Mouse (Mus musculus): ENCODE measurements around the gene Arhgap32.

Gene Arhgap32

GRCm38 (mm10) chr9:32257365-32257764, 141.4 kb downstream of the Arhgap32 start:
- no peak for DNase-seq (ENCODE audit: low read depth)

GRCm38 (mm10) chr9:32257882-32258281, 141.9 kb downstream of the Arhgap32 start:
- peak; percentile 14 for DNase-seq (ENCODE audit: low read depth)

GRCm38 (mm10) chr9:32271896-32272444, 156.0 kb downstream of the Arhgap32 start:
- DNase-seq (ENCODE audit: low read depth): peak; percentile 88

GRCm38 (mm10) chr9:32278052-32278451, 162.1 kb downstream of the Arhgap32 start:
- DNase-seq (ENCODE audit: low read depth): no peak

GRCm38 (mm10) chr9:32279789-32280188, 163.9 kb downstream of the Arhgap32 start:
- DNase-seq (ENCODE audit: low read depth): no peak

GRCm38 (mm10) chr9:32280456-32280855, 164.5 kb downstream of the Arhgap32 start:
- DNase-seq (ENCODE audit: low read depth): no peak

- DNase-seq (ENCODE audit: low read depth): no peak
These were observed 167.7 kb downstream of the Arhgap32 start for GRCm38 (mm10) chr9:32283591-32283990.

- no peak for DNase-seq (ENCODE audit: low read depth)
These were observed 175.7 kb downstream of the Arhgap32 start for GRCm38 (mm10) chr9:32291618-32292017.

GRCm38 (mm10) chr9:32292686-32293085, 176.8 kb downstream of the Arhgap32 start:
- peak; percentile 5 for DNase-seq (ENCODE audit: low read depth)

- no peak for DNase-seq (ENCODE audit: low read depth)
These were observed 179.3 kb downstream of the Arhgap32 start for GRCm38 (mm10) chr9:32295061-32295800.

GRCm38 (mm10) chr9:32302501-32303150, 186.7 kb downstream of the Arhgap32 start:
- DNase-seq (ENCODE audit: low read depth): no peak

GRCm38 (mm10) chr9:32311786-32312185, 195.8 kb downstream of the Arhgap32 start:
- no peak for DNase-seq (ENCODE audit: low read depth)

- DNase-seq (ENCODE audit: low read depth): no peak
These were observed 196.3 kb downstream of the Arhgap32 start for GRCm38 (mm10) chr9:32312208-32312607.

- DNase-seq (ENCODE audit: low read depth): no peak
These were observed 198.1 kb downstream of the Arhgap32 start for GRCm38 (mm10) chr9:32314071-32314470.

- no peak for DNase-seq (ENCODE audit: low read depth)
These were observed 200.1 kb downstream of the Arhgap32 start for GRCm38 (mm10) chr9:32315999-32316398.
